Mouse (Mus musculus): ENCODE measurements around the gene Nptxr.

- no peak for TF ChIP-seq CTCF (IDR thresholded peaks at IDR 0.05; ENCODE audit: control insufficient read depth, insufficient read depth, low read length)
- TF ChIP-seq POLR2A (IDR thresholded peaks at IDR 0.05; ENCODE audit: borderline replicate concordance, control insufficient read depth, low read depth, low read length), result no peak
These were observed 41.6 kb downstream of the Nptxr start for GRCm38 (mm10) chr15:79763001-79763400.

Data from bone marrow, adult 2 months (tissue).